Mouse (Mus musculus) forebrain, embryonic 11.5 days (tissue): ENCODE measurements around the gene App. TPM values are rescaled to one million over a fixed set of nuclear protein-coding genes. Genes with fewer than 3 reads are reported as not detected.

ENCODE experiments used
- ATAC-seq: fragments of 200-750 bp; cut with Nextera tagmentation; replicated peaks from 2 replicates; pipeline ENCODE4 v1.8.0; 2017; ENCODE audit warnings: moderate TSS enrichment; ENCODE audit not compliant: low FRiP score
- DNase-seq: peaks from one replicate; pipeline ENCODE4 v3.0.0-alpha.2; 2017; ENCODE audit warnings: low spot score
- H3K27ac ChIP-seq: fragments of 300-500 bp; sonication (generic); 2 replicates; pipeline ENCODE4 v1.5.1; 2014; ENCODE audit warnings: low read depth, low read length
- H3K27me3 ChIP-seq: fragments of 300-500 bp; sonication (generic); 2 replicates; pipeline ENCODE4 v1.6.1; 2014; ENCODE audit warnings: mild to moderate bottlenecking, low read length, mixed read lengths; ENCODE audit not compliant: control insufficient read depth, insufficient read depth
- H3K36me3 ChIP-seq: fragments of 300-500 bp; sonication (generic); 2 replicates; pipeline ENCODE4 v1.6.1; 2014; ENCODE audit warnings: mild to moderate bottlenecking, low read length, moderate library complexity, mixed read lengths; ENCODE audit not compliant: control insufficient read depth, insufficient read depth
- H3K4me1 ChIP-seq: fragments of 300-500 bp; sonication (generic); replicated peaks from 2 replicates; pipeline ENCODE4 v1.6.1; 2014; ENCODE audit warnings: low read length, mixed read lengths; ENCODE audit not compliant: control insufficient read depth, insufficient read depth
- H3K4me2 ChIP-seq: fragments of 300-500 bp; sonication (generic); 2 replicates; pipeline ENCODE4 v1.6.1; 2014; ENCODE audit warnings: low read depth, mild to moderate bottlenecking, low read length, moderate library complexity, mixed read lengths; ENCODE audit not compliant: severe bottlenecking
- H3K4me3 ChIP-seq: fragments of 300-500 bp; sonication (generic); 2 replicates; pipeline ENCODE4 v1.5.1; 2014; ENCODE audit warnings: low read depth, low read length
- H3K9ac ChIP-seq: fragments of 300-500 bp; sonication (generic); 2 replicates; pipeline ENCODE4 v1.6.1; 2014; ENCODE audit warnings: low read length
- H3K9me3 ChIP-seq: fragments of 300-500 bp; sonication (generic); 2 replicates; pipeline ENCODE4 v1.6.1; 2016; ENCODE audit warnings: low read length, mixed read lengths; ENCODE audit not compliant: control insufficient read depth
- WGBS: fragments of 180-500 bp; shearing (Covaris S2); extraction: QIAGEN DNeasy Blood & Tissue Kit; methylation state at CpG from one replicate; pipeline ENCODE4 v1.1.7; 2014; 5-methylcytosine and 5-hydroxymethylcytosine counted together
- polyA plus RNA-seq: library from polyadenylated mRNA; unstranded; fragments of >200 nt; fragmentation: Nextera tagmentation; extraction: Ambion mirVana; gene quantifications from 2 replicates; pipeline ENCODE4 v1.2.1, GENCODE M21; 2014

App gene
- polyA plus RNA-seq, 1 experiment from 2014 or later, result 134 TPM

DNA sequence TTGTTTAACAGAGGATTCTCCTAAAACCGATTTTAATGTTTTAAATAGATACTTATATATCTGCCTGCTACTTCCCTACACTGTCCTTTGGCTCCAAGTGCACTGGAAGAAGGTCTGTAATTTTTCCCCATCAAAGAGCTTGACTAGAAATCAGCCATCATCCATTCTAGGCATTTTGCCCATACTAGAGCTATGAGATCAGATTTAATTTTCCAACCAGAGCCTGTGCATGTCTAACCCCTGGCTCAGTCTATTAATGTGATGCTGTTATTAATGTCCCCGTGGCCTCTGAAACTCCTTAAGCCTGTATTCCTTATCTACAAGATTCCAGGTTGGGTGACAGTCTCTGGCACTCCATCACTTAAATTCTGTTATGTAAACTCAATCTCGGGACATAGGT is 190.1 kb downstream of the App start:
- no peak overlapping the region for H3K9ac ChIP-seq
- no peak overlapping the region for H3K4me3 ChIP-seq
- H3K9me3 ChIP-seq, result no peaks in the 10 kb centered on the region
- H3K4me2 ChIP-seq, result no peak overlapping the region
- no peaks in the 10 kb centered on the region for H3K4me1 ChIP-seq
- ATAC-seq (no peak), DNase-seq (no peak)
- H3K36me3 ChIP-seq, result no peaks in the 10 kb centered on the region
- H3K27me3 ChIP-seq, result no peaks in the 10 kb centered on the region
- 90% methylated on average over 3 of the region's 3 CpGs for WGBS
- no peak overlapping the region for H3K27ac ChIP-seq

DNA sequence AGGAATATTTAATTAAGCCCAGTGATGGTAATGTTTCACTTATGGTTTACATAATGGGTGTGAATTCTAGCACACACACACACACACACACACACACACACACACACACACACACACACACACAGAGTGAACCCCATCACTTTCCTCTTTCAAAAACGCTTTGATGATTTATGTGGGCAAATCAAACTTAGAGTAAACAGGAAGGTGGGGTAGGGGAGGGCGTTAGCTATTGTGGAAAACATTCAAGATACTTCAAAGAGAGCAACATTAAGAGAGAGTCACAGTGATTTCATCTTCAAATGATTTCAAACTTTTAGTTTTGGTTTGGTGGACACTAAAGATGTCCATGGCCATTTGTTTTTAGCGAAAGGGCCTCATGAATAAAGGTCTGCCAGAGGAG is 191.0 kb downstream of the App start:
- no peak overlapping the region for H3K27ac ChIP-seq
- H3K4me2 ChIP-seq, result no peak overlapping the region
- no peaks in the 10 kb centered on the region for H3K27me3 ChIP-seq
- H3K4me1 ChIP-seq, result no peaks in the 10 kb centered on the region
- H3K36me3 ChIP-seq, result no peaks in the 10 kb centered on the region
- 94% methylated on average over 3 of the region's 3 CpGs for WGBS
- no peaks in the 10 kb centered on the region for H3K9me3 ChIP-seq
- H3K4me3 ChIP-seq, result no peak overlapping the region
- H3K9ac ChIP-seq, result no peak overlapping the region
- DNase-seq (no peak), ATAC-seq (no peak)

DNA sequence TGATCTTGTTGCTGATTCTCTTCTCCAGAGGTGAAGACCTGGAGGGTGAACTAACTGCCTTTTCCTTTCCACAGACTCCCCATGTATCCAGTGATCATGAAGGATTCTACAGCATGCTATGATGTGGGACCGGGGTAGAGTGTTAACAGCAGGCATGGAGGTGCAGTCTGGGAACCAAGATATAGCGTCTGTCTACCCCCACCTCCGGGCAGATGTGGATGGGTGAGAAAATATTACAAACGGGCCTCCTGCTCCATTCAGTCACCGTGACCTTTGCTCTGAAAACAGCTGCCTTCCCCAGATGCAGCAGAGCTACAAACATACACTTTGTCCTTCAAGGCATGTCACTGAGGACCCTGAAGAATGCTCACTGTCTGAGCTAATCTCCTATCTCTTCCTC is 195.0 kb downstream of the App start:
- Histone ChIP-seq H3K36me3 (no peaks in the 10 kb centered on the region), H3K4me1 (no peaks in the 10 kb centered on the region), H3K9ac (no peak overlapping the region), H3K9me3 (no peaks in the 10 kb centered on the region), H3K4me3 (no peak overlapping the region), H3K4me2 (no peak overlapping the region), H3K27ac (no peak overlapping the region), H3K27me3 (no peaks in the 10 kb centered on the region)
- ATAC-seq (no peak), DNase-seq (no peak)
- WGBS, result 75% methylated on average over 5 of the region's 5 CpGs

DNA sequence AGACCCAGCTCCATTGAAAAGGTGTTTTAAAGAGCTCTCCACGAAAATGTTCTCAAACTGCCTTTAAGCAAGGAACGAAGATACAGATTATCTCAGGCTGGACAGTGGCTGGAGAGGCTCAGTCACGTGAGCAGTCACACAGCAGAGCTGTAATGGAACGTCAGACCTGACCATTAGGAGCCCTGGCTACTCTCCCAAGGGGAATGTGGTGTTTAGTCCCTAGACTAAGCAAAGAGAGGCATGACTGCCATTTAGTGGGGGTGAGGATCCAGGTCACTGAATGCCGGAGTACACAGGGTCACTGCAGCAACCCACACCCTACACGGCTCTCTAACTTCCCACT is 199.4 kb downstream of the App start:
- H3K4me2 ChIP-seq, result no peak overlapping the region
- H3K9me3 ChIP-seq, result no peaks in the 10 kb centered on the region
- WGBS, result 91% methylated on average over 6 of the region's 6 CpGs
- no peak overlapping the region for H3K27ac ChIP-seq
- no peaks in the 10 kb centered on the region for H3K36me3 ChIP-seq
- H3K4me1 ChIP-seq, result no peaks in the 10 kb centered on the region
- no peak overlapping the region for H3K9ac ChIP-seq
- no peaks in the 10 kb centered on the region for H3K27me3 ChIP-seq
- no peak overlapping the region for H3K4me3 ChIP-seq
- DNase-seq (no peak), ATAC-seq (peak; percentile 36; the same call in 1 of the 2 replicates)

DNA sequence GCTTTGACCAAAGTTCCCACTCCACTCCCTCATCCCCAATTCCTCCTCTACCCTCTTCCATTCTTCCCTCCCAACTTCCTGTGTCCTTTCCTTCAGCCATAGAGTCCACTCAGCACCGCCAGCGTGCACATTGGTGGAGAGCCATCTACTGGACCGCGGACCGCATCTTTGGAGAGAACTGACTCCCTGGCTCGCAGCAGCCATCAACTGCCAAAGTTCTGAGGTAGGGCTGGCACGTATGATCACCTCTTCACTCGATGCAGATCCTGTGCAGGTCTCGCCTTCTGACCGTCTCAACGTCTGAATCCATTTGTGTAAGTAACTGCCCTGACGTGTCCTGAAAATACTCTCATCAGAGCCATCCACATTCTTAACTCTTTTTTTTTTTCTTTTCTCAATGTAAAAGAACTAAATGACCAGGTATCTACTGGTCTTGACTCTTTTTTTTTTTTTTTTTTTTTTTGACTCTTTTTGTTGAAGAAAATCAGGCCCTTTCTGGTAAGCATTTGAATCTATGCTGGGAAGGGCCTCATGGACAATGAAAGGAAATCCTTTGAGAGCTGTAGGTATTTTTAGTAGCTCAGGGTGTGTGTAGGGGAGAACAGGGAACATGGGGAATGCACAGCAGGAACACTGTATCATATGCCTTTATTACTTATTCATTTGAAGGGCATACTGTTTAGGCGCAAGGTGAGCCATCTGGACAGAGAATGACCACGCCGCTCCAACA is 200.0 kb downstream of the App start:
- H3K36me3 ChIP-seq, result no peaks in the 10 kb centered on the region
- no peaks in the 10 kb centered on the region for H3K27me3 ChIP-seq
- H3K27ac ChIP-seq, result no peak overlapping the region
- no peak overlapping the region for H3K4me3 ChIP-seq
- no peak overlapping the region for H3K9ac ChIP-seq
- no peaks in the 10 kb centered on the region for H3K4me1 ChIP-seq
- no peaks in the 10 kb centered on the region for H3K9me3 ChIP-seq
- DNase-seq (no peak), ATAC-seq (no peak)
- no peak overlapping the region for H3K4me2 ChIP-seq
- 96% methylated on average over 15 of the region's 15 CpGs for WGBS

DNA sequence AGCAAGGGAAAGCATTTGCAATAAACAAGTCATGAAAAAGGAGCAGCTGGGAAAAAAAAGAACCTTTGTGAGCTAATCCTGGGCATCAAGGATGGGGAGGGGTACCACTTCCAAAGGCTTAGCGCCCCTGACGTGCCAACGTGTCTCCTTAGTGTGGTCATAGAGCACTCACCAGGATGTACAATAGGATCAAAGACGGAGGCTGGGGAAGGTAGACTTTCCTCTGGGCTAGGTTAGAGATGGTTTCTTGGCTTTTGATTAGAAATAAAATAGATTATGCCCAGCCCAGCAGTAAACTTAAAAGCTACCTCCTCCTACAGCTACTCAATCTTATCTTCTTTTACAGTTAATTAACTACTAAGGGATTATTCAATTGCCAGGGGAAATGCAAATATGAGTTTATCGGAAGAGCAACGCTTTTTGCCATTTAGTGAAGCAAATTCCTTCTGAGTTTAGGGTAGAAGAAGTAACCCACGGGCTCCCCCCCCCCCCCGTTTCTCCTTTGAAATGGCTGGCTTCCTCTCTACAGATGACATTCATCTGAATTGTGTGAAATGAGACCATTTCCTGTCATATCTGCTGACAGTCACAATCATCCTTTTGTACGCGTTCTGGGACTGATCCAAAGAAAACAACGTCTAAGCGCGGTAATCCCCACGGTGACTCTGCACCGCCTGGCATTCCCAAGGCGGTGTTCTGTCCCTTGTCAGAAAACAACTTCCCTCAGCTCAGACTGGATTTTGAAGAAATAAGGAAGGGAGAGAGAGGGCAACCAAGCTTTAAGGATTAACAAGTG is 201.8 kb downstream of the App start:
- 74% methylated on average over 16 of the region's 16 CpGs for whole genome bisulfite sequencing
- Histone ChIP-seq H3K9ac (no peak overlapping the region), H3K27ac (no peak overlapping the region), H3K27me3 (no peaks in the 10 kb centered on the region), H3K36me3 (no peaks in the 10 kb centered on the region), H3K4me1 (no peaks in the 10 kb centered on the region), H3K4me3 (no peak overlapping the region), H3K4me2 (no peak overlapping the region), H3K9me3 (no peaks in the 10 kb centered on the region)
- no peak for DNase-seq
- no peak for ATAC-seq

DNA sequence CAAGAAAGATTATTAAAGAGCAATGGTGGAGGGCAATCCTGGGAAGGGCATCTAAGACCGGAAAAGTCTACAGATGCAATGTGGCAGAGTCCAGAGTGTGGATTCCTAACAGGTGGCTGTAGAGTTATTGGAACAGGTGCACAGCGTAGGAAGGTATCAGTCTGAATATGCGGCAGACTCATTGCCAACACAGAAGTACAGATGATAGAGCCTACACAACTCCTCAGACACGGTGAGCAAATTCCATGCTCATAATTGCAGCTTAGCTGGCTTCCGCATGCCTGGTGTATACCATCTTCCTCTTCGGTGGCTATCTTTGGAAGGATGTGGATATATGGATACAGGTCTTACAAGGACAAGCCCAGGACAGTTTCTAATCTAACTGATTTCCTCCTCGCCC is 204.5 kb downstream of the App start:
- H3K9me3 ChIP-seq, result no peaks in the 10 kb centered on the region
- no peak overlapping the region for H3K4me3 ChIP-seq
- no peak overlapping the region for H3K4me2 ChIP-seq
- WGBS, result 97% methylated on average over 7 of the region's 7 CpGs
- ATAC-seq (no peak), DNase-seq (no peak)
- H3K27me3 ChIP-seq, result no peaks in the 10 kb centered on the region
- no peak overlapping the region for H3K9ac ChIP-seq
- no peaks in the 10 kb centered on the region; the same call in 1 of the 2 replicates for H3K36me3 ChIP-seq
- H3K27ac ChIP-seq, result no peak overlapping the region
- no peaks in the 10 kb centered on the region for H3K4me1 ChIP-seq

DNA sequence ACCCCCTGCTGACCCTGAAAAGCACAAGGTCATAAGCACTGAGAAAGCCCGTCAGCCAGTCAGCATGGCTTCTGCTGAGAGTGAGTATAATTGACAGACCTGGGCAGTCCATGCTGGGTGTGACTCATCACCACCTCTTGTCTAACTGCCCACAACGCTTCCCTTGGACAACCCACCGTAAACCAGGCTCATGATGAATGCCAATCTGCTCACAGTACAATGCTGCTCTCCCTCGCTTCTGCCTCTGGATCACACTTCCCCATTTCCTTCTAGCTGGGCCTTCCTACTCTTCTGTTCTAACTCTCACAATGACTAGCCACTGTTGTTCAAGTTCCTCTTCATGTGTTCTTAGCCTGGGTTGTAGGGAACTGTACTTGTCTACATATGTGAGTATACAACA is 206.6 kb downstream of the App start:
- Histone ChIP-seq H3K4me3 (no peak overlapping the region), H3K9ac (no peak overlapping the region), H3K27me3 (no peaks in the 10 kb centered on the region), H3K27ac (no peak overlapping the region), H3K4me2 (no peak overlapping the region), H3K4me1 (no peaks in the 10 kb centered on the region), H3K36me3 (peaks cover 3% of the 10 kb centered on the region; the same call in 1 of the 2 replicates), H3K9me3 (no peaks in the 10 kb centered on the region)
- ATAC-seq (0 out of 2 replicates have a peak, but pooled peaks have one; percentile 20), DNase-seq (no peak)
- 77% methylated on average over 4 of the region's 4 CpGs for WGBS
